Mouse (Mus musculus): ENCODE measurements around the gene Cryba2.

- TF ChIP-seq CTCF (conservative IDR thresholded peaks at IDR 0.05; ENCODE audit: insufficient read depth, insufficient read length, low read depth, low read length) (no peak), POLR2A (IDR thresholded peaks at IDR 0.05; ENCODE audit: low read depth, low read length) (no peak)
These were observed 10.1 kb downstream of the Cryba2 start for GRCm38 (mm10) chr1:74882828-74883227.
